Mouse (Mus musculus) bone marrow macrophage, adult 2 months (primary cell): ENCODE results near the gene Myh6.

Source experiments
- CTCF ChIP-seq: IDR thresholded peaks from 2 replicates; pipeline ENCODE4 v1.5.1; 2012; ENCODE audit warnings: low read depth, mild to moderate bottlenecking, low read length, moderate library complexity
- POLR2A ChIP-seq: IDR thresholded peaks from 2 replicates; pipeline ENCODE4 v1.6.1; 2012; ENCODE audit warnings: mild to moderate bottlenecking, low read depth, low read length, borderline replicate concordance

- no peak for TF ChIP-seq CTCF
- no peak for TF ChIP-seq POLR2A
These were observed 7.5 kb upstream of the Myh6 start for GRCm38 (mm10) chr14:54974068-54974791.
